Mouse (Mus musculus) lung, embryonic 14.5 days (tissue): ENCODE data around the gene Lsm4. TPM values are rescaled to one million over a fixed set of nuclear protein-coding genes. Genes with fewer than 3 reads are reported as not detected.

Source experiments
- ATAC-seq: fragments of 200-750 bp; cut with Nextera tagmentation; 2 replicates; pipeline ENCODE4 v1.8.0; 2017; ENCODE audit warnings: mild to moderate bottlenecking, moderate TSS enrichment, moderate library complexity; ENCODE audit not compliant: insufficient read depth
- DNase-seq: peaks from one replicate; pipeline ENCODE4 v3.0.0-alpha.2; 2015
- H3K27ac ChIP-seq: fragments of 300-500 bp; sonication (generic); 2 replicates; pipeline ENCODE4 v1.5.1; 2014; ENCODE audit warnings: low read depth, mild to moderate bottlenecking, moderate library complexity
- H3K27me3 ChIP-seq: fragments of 300-500 bp; sonication (generic); 2 replicates; pipeline ENCODE4 v1.6.1; 2014; ENCODE audit warnings: low read length, control low read depth; ENCODE audit not compliant: insufficient read depth
- H3K36me3 ChIP-seq: fragments of 300-500 bp; sonication (generic); 2 replicates; pipeline ENCODE4 v1.6.1; 2014; ENCODE audit warnings: control low read depth; ENCODE audit not compliant: insufficient read depth
- H3K4me1 ChIP-seq: fragments of 300-500 bp; sonication (generic); 2 replicates; pipeline ENCODE4 v1.6.1; 2014; ENCODE audit warnings: antibody characterized with exemption, control low read depth; ENCODE audit not compliant: insufficient read depth
- H3K4me2 ChIP-seq: fragments of 300-500 bp; sonication (generic); 2 replicates; pipeline ENCODE4 v1.6.1; 2014; ENCODE audit warnings: mild to moderate bottlenecking
- H3K4me3 ChIP-seq: fragments of 300-500 bp; sonication (generic); 2 replicates; pipeline ENCODE4 v1.5.1; 2014; ENCODE audit warnings: low read depth, low read length
- H3K9ac ChIP-seq: fragments of 300-500 bp; sonication (generic); 2 replicates; pipeline ENCODE4 v1.6.1; 2014
- H3K9me3 ChIP-seq: fragments of 300-500 bp; sonication (generic); 2 replicates; pipeline ENCODE4 v1.6.1; 2016; ENCODE audit warnings: low read depth, low read length, control low read depth
- CTCF ChIP-seq: IDR thresholded peaks from 2 replicates; pipeline ENCODE4 v1.5.1; 2016; ENCODE audit warnings: antibody characterized with exemption, low read depth
- WGBS: fragments of 180-500 bp; shearing (Covaris S2); extraction: QIAGEN DNeasy Blood & Tissue Kit; methylation state at CpG from one replicate; pipeline ENCODE4 v1.1.7; 2014; 5-methylcytosine and 5-hydroxymethylcytosine counted together
- polyA plus RNA-seq: library from polyadenylated mRNA; unstranded; fragments of >200 nt; fragmentation: Nextera tagmentation; extraction: Ambion mirVana; gene quantifications from 2 replicates; pipeline ENCODE4 v1.2.1, GENCODE M21; 2014

Lsm4 gene
- polyA plus RNA-seq, 1 experiment from 2014 or later: 327 TPM

DNA sequence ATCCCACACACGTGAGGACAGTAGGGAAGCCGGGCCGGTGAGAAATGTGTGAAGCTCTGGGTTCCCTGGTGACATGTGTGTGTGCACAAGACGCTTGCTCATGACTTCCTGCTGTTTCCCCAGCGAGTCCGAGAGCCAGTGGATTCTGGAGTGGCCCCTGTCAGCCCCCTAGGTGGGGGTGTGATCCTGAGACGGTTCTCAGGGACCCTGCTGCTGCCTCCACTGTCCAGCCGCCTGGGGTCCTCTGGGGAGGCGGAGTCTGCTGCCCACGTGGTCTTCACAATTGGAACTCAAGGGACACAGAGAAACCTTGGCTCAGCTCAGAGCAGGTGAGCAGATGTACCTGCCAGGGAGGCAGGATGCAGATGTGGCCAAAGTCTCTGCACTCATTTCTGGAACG lies 53.7 kb downstream of the Lsm4 start:
- Histone ChIP-seq H3K36me3 (no peaks in the 10 kb centered on the region), H3K4me3 (no peak overlapping the region), H3K9ac (no peak overlapping the region), H3K9me3 (no peaks in the 10 kb centered on the region), H3K27ac (no peak overlapping the region), H3K4me1 (no peaks in the 10 kb centered on the region), H3K4me2 (no peak overlapping the region), H3K27me3 (peaks cover 33% of the 10 kb centered on the region)
- no peak for DNase-seq
- 41% methylated on average over 11 of the region's 11 CpGs for WGBS
- no peak for ATAC-seq
- TF ChIP-seq CTCF: no peak

Other genes with a start within 250 kb of the Lsm4 start
- gene Crtc1, start 233.7 kb upstream of the Lsm4 start, polyA plus RNA-seq: 15.5 and 21.8 TPM in 2 replicates
- gene Klhl26, start 196.3 kb upstream of the Lsm4 start, polyA plus RNA-seq: 21.8 and 24.4 TPM in 2 replicates
- 6.7 and 8.3 TPM in 2 replicates for gene Tmem59l, start 185.9 kb upstream of the Lsm4 start, polyA plus RNA-seq
- gene Crlf1, start 180.1 kb upstream of the Lsm4 start, polyA plus RNA-seq: 151 and 165 TPM in 2 replicates
- 113 and 126 TPM in 2 replicates for gene Rex1bd, start 166.5 kb upstream of the Lsm4 start, polyA plus RNA-seq
- gene Uba52, start 162.4 kb upstream of the Lsm4 start, polyA plus RNA-seq: 964 and 1,036 TPM in 2 replicates
- gene Fkbp8, start 145.5 kb upstream of the Lsm4 start, polyA plus RNA-seq: 239 and 245 TPM in 2 replicates
- 56.3 and 59.0 TPM in 2 replicates for gene Kxd1, start 145.3 kb upstream of the Lsm4 start, polyA plus RNA-seq
- gene Ell, start 133.8 kb upstream of the Lsm4 start, polyA plus RNA-seq: 18.5 and 20.0 TPM in 2 replicates
- 91.6 and 107 TPM in 2 replicates for gene Isyna1, start 78.9 kb upstream of the Lsm4 start, polyA plus RNA-seq
- 127 and 143 TPM in 2 replicates for gene Ssbp4, start 64.4 kb upstream of the Lsm4 start, polyA plus RNA-seq
- 1.9 TPM in 2 replicates for gene Lrrc25, start 57.1 kb upstream of the Lsm4 start, polyA plus RNA-seq
- 0.12 and 0.22 TPM in 2 replicates for gene Gdf15, start 40.8 kb upstream of the Lsm4 start, polyA plus RNA-seq
- gene Pgpep1, start 12.9 kb upstream of the Lsm4 start, polyA plus RNA-seq: 46.6 and 48.2 TPM in 2 replicates
- gene Jund, start 25.7 kb downstream of the Lsm4 start, polyA plus RNA-seq: 70.1 and 72.9 TPM in 2 replicates
- gene Iqcn, start 30.2 kb downstream of the Lsm4 start, polyA plus RNA-seq: 0.04 TPM in 1 of 2 replicates, not detected in the other
- not detected in 2 replicates for gene Gm3336, start 45.3 kb downstream of the Lsm4 start, polyA plus RNA-seq
- gene Pde4c, start 50.5 kb downstream of the Lsm4 start, polyA plus RNA-seq: 0.17 and 0.23 TPM in 2 replicates
- gene Rab3a, start 81.4 kb downstream of the Lsm4 start, polyA plus RNA-seq: 10.5 and 12.0 TPM in 2 replicates
- gene Mpv17l2, start 87.7 kb downstream of the Lsm4 start, polyA plus RNA-seq: 27.9 and 29.4 TPM in 2 replicates
- gene Pik3r2, start 103.5 kb downstream of the Lsm4 start, polyA plus RNA-seq: 46.5 and 52.4 TPM in 2 replicates
- 16.1 and 18.0 TPM in 2 replicates for gene Mast3, start 131.8 kb downstream of the Lsm4 start, polyA plus RNA-seq
- gene Il12rb1, start 135.2 kb downstream of the Lsm4 start, polyA plus RNA-seq: 0.17 TPM in 1 of 2 replicates, not detected in the other
- gene Arrdc2, start 166.5 kb downstream of the Lsm4 start, polyA plus RNA-seq: 4.3 and 4.4 TPM in 2 replicates
- gene Kcnn1, start 190.0 kb downstream of the Lsm4 start, polyA plus RNA-seq: 0.54 and 0.72 TPM in 2 replicates
- gene Ccdc124, start 200.7 kb downstream of the Lsm4 start, polyA plus RNA-seq: 121 and 125 TPM in 2 replicates
- 0.12 and 0.16 TPM in 2 replicates for gene Slc5a5, start 219.5 kb downstream of the Lsm4 start, polyA plus RNA-seq
- 5,317 and 5,483 TPM in 2 replicates for gene Rpl18a, start 224.2 kb downstream of the Lsm4 start, polyA plus RNA-seq
- gene Map1s, start 232.7 kb downstream of the Lsm4 start, polyA plus RNA-seq: 53.3 and 54.4 TPM in 2 replicates